Mouse (Mus musculus) brain, embryonic 14.5 days (tissue): ENCODE measurements at regions not wholly inside any gene's neighbourhood (a gene's known extent, or its start where the extent isn't known, plus 50 kb on each side); places are given as distances from the start of the nearest gene placed in this dataset.

Experiments used
- CTCF ChIP-seq: fragments of 200-500 bp; IDR thresholded peaks from 2 replicates; pipeline ENCODE4 v1.5.1; 2012; ENCODE audit warnings: inconsistent platforms, mild to moderate bottlenecking, moderate library complexity, borderline replicate concordance; ENCODE audit not compliant: insufficient read depth, insufficient read length; ENCODE audit errors: extremely low read depth
- POLR2A ChIP-seq: fragments of 200-500 bp; IDR thresholded peaks from 2 replicates; pipeline ENCODE4 v1.6.1; 2012; ENCODE audit warnings: mild to moderate bottlenecking, inconsistent platforms, borderline replicate concordance; ENCODE audit not compliant: poor library complexity, insufficient read depth, insufficient read length, severe bottlenecking; ENCODE audit errors: extremely low read depth

DNA sequence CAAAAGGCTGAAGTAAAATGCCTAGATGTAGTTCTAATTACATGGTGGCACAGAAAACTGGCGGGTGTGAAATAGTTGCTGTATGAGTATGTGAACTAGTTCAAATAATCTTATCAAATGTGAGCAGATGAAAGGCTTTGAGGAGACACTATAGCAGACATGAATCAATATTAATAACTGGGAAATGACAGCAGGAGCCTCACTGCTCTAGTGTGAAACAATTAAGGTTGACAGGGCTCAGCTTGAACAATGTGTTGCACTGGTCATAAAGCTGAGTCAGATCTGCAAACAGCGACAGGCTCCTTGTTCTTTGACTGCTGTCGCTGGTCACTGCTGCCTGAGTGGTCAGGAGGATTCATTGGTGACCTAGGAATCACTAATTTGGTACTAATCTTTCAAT lies 1185.4 kb upstream of the Cited2 start:
- TF ChIP-seq POLR2A (no peak), CTCF (no peak)
